Mouse (Mus musculus) lung, embryonic 16.5 days (tissue): ENCODE results near the gene Pigp. TPM values are rescaled to one million over a fixed set of nuclear protein-coding genes. Genes with fewer than 3 reads are reported as not detected.

ENCODE experiments used
- ATAC-seq: fragments of 200-750 bp; cut with Nextera tagmentation; 2 replicates; pipeline ENCODE4 v1.8.0; 2017; ENCODE audit warnings: low read depth, mild to moderate bottlenecking, moderate library complexity
- H3K27ac ChIP-seq: fragments of 300-500 bp; sonication (generic); 2 replicates; pipeline ENCODE4 v1.5.1; 2014; ENCODE audit warnings: mild to moderate bottlenecking, control low read depth, low read length
- H3K27me3 ChIP-seq: fragments of 300-500 bp; sonication (generic); 2 replicates; pipeline ENCODE4 v1.6.1; 2014; ENCODE audit warnings: low read depth, low read length, mixed read lengths; ENCODE audit not compliant: control insufficient read depth, insufficient read depth
- H3K36me3 ChIP-seq: fragments of 300-500 bp; sonication (generic); 2 replicates; pipeline ENCODE4 v1.6.1; 2014; ENCODE audit warnings: low read length; ENCODE audit not compliant: control insufficient read depth, insufficient read depth
- H3K4me1 ChIP-seq: fragments of 300-500 bp; sonication (generic); replicated peaks from 2 replicates; pipeline ENCODE4 v1.6.1; 2014; ENCODE audit warnings: low read length, mixed read lengths; ENCODE audit not compliant: control insufficient read depth, insufficient read depth
- H3K4me2 ChIP-seq: fragments of 300-500 bp; sonication (generic); 2 replicates; pipeline ENCODE4 v1.6.1; 2014; ENCODE audit warnings: low read depth, low read length, control low read depth
- H3K4me3 ChIP-seq: fragments of 300-500 bp; sonication (generic); 2 replicates; pipeline ENCODE4 v1.5.1; 2014; ENCODE audit warnings: mild to moderate bottlenecking, low read length, control low read depth
- H3K9ac ChIP-seq: fragments of 300-500 bp; sonication (generic); 2 replicates; pipeline ENCODE4 v1.6.1; 2014; ENCODE audit warnings: low read length, control low read depth
- H3K9me3 ChIP-seq: fragments of 300-500 bp; sonication (generic); 2 replicates; pipeline ENCODE4 v1.6.1; 2016; ENCODE audit warnings: low read length; ENCODE audit not compliant: control insufficient read depth
- WGBS: fragments of 180-500 bp; shearing (Covaris S2); extraction: QIAGEN DNeasy Blood & Tissue Kit; methylation state at CpG from one replicate; pipeline ENCODE4 v1.1.7; 2014; 5-methylcytosine and 5-hydroxymethylcytosine counted together
- polyA plus RNA-seq: library from polyadenylated mRNA; unstranded; fragments of >200 nt; fragmentation: Nextera tagmentation; extraction: Ambion mirVana; gene quantifications from 2 replicates; pipeline ENCODE4 v1.2.1, GENCODE M21; 2015

Pigp gene
- polyA plus RNA-seq, 1 experiment from 2014 or later, result 111 TPM

- H3K27ac ChIP-seq, result no peak overlapping the region
- no peak for ATAC-seq
- peaks cover 3% of the 10 kb centered on the region; the same call in 1 of the 2 replicates for H3K36me3 ChIP-seq
- H3K4me1 ChIP-seq, result no peaks in the 10 kb centered on the region; the same call in none of the 2 replicates
- H3K9ac ChIP-seq, result no peak overlapping the region
- H3K27me3 ChIP-seq, result no peaks in the 10 kb centered on the region
- no peak overlapping the region for H3K4me3 ChIP-seq
- no peaks in the 10 kb centered on the region for H3K9me3 ChIP-seq
- no peak overlapping the region for H3K4me2 ChIP-seq
- 85% methylated on average over 4 of the region's 4 CpGs for WGBS
Observed at GRCm38 (mm10) chr16:94363814-94364213, 7.8 kb downstream of the Pigp start.

GRCm38 (mm10) chr16:94362174-94362873, 9.3 kb downstream of the Pigp start:
- no peak overlapping the region for H3K9ac ChIP-seq
- H3K36me3 ChIP-seq, result peaks cover 3% of the 10 kb centered on the region; the same call in 1 of the 2 replicates
- H3K4me2 ChIP-seq, result no peak overlapping the region
- no peak for ATAC-seq
- 40% methylated on average over 10 of the region's 10 CpGs for WGBS
- no peaks in the 10 kb centered on the region for H3K4me1 ChIP-seq
- H3K4me3 ChIP-seq, result no peak overlapping the region
- no peak overlapping the region for H3K27ac ChIP-seq
- H3K9me3 ChIP-seq, result no peaks in the 10 kb centered on the region
- H3K27me3 ChIP-seq, result no peaks in the 10 kb centered on the region

GRCm38 (mm10) chr16:94360578-94361350, 10.9 kb downstream of the Pigp start:
- no peaks in the 10 kb centered on the region for H3K9me3 ChIP-seq
- no peak overlapping the region for H3K9ac ChIP-seq
- H3K36me3 ChIP-seq, result peaks cover 3% of the 10 kb centered on the region; the same call in 1 of the 2 replicates
- ATAC-seq, result no peak
- WGBS, result 79% methylated on average over 13 of the region's 13 CpGs
- no peaks in the 10 kb centered on the region for H3K4me1 ChIP-seq
- H3K4me2 ChIP-seq, result no peak overlapping the region
- H3K27ac ChIP-seq, result no peak overlapping the region
- no peaks in the 10 kb centered on the region for H3K27me3 ChIP-seq
- no peak overlapping the region for H3K4me3 ChIP-seq

- no peak overlapping the region for H3K4me3 ChIP-seq
- H3K9ac ChIP-seq, result no peak overlapping the region
- no peaks in the 10 kb centered on the region for H3K36me3 ChIP-seq
- H3K27ac ChIP-seq, result no peak overlapping the region
- H3K4me1 ChIP-seq, result no peaks in the 10 kb centered on the region; the same call in 1 of the 2 replicates
- H3K4me2 ChIP-seq, result no peak overlapping the region
- H3K9me3 ChIP-seq, result no peaks in the 10 kb centered on the region
- 87% methylated on average over 3 of the region's 3 CpGs for WGBS
- no peak for ATAC-seq
- no peaks in the 10 kb centered on the region for H3K27me3 ChIP-seq
Observed at GRCm38 (mm10) chr16:94358091-94358490, 13.6 kb downstream of the Pigp start.

GRCm38 (mm10) chr16:94356776-94357494, 14.7 kb downstream of the Pigp start:
- Histone ChIP-seq H3K4me1 (no peaks in the 10 kb centered on the region; the same call in 1 of the 2 replicates), H3K27ac (no peak overlapping the region), H3K4me2 (no peak overlapping the region), H3K9ac (no peak overlapping the region), H3K4me3 (no peak overlapping the region), H3K36me3 (no peaks in the 10 kb centered on the region), H3K9me3 (no peaks in the 10 kb centered on the region), H3K27me3 (no peaks in the 10 kb centered on the region)
- ATAC-seq, result no peak
- 39% methylated on average over 11 of the region's 11 CpGs for WGBS

- no peaks in the 10 kb centered on the region for H3K36me3 ChIP-seq
- no peak overlapping the region for H3K9ac ChIP-seq
- H3K4me3 ChIP-seq, result no peak overlapping the region
- no peak for ATAC-seq
- no peak overlapping the region for H3K4me2 ChIP-seq
- H3K9me3 ChIP-seq, result no peaks in the 10 kb centered on the region
- H3K27me3 ChIP-seq, result no peaks in the 10 kb centered on the region
- H3K4me1 ChIP-seq, result no peaks in the 10 kb centered on the region; the same call in 1 of the 2 replicates
- WGBS, result 19% methylated on average over 7 of the region's 7 CpGs
- no peak overlapping the region for H3K27ac ChIP-seq
Observed at GRCm38 (mm10) chr16:94356046-94356445, 15.6 kb downstream of the Pigp start.

GRCm38 (mm10) chr16:94354450-94354849, 17.2 kb downstream of the Pigp start:
- WGBS, result 11% methylated on average over 9 of the region's 9 CpGs
- no peak overlapping the region for H3K27ac ChIP-seq
- no peak overlapping the region for H3K9ac ChIP-seq
- H3K9me3 ChIP-seq, result no peaks in the 10 kb centered on the region
- peak; percentile 71 for ATAC-seq
- no peaks in the 10 kb centered on the region for H3K27me3 ChIP-seq
- H3K4me2 ChIP-seq, result no peak overlapping the region
- H3K4me3 ChIP-seq, result no peak overlapping the region
- no peaks in the 10 kb centered on the region; the same call in 1 of the 2 replicates for H3K4me1 ChIP-seq
- H3K36me3 ChIP-seq, result no peaks in the 10 kb centered on the region

- Histone ChIP-seq H3K4me2 (no peak overlapping the region), H3K27ac (no peak overlapping the region), H3K9ac (no peak overlapping the region), H3K9me3 (no peaks in the 10 kb centered on the region), H3K36me3 (no peaks in the 10 kb centered on the region), H3K4me1 (no peaks in the 10 kb centered on the region; the same call in 1 of the 2 replicates), H3K4me3 (no peak overlapping the region), H3K27me3 (no peaks in the 10 kb centered on the region)
- no peak for ATAC-seq
- 58% methylated on average over 10 of the region's 10 CpGs for WGBS
Observed at GRCm38 (mm10) chr16:94350287-94350677, 21.4 kb downstream of the Pigp start.
